Mouse (Mus musculus) ES-Bruce4 (cell line): ENCODE results near the gene Specc1. TPM values are rescaled to one million over a fixed set of nuclear protein-coding genes. Genes with fewer than 3 reads are reported as not detected.
A peak's percentile ranks its signal among the peaks of the same experiment; 100 is the strongest.

Source experiments
- H3K27ac ChIP-seq: 2 replicates; pipeline ENCODE4 v1.5.1; 2012; ENCODE audit warnings: low read length, inconsistent platforms; ENCODE audit not compliant: insufficient read depth
- H3K27me3 ChIP-seq: 2 replicates; pipeline ENCODE4 v1.6.1; 2012; ENCODE audit warnings: mild to moderate bottlenecking, low read length, inconsistent platforms; ENCODE audit not compliant: control insufficient read depth, poor library complexity, insufficient read depth, severe bottlenecking
- H3K36me3 ChIP-seq: 2 replicates; pipeline ENCODE4 v1.6.1; 2012; ENCODE audit warnings: inconsistent platforms, mild to moderate bottlenecking, low read length, moderate library complexity; ENCODE audit not compliant: control insufficient read depth, poor library complexity, insufficient read depth, severe bottlenecking
- H3K4me1 ChIP-seq: one replicate; pipeline ENCODE4 v1.8.1; 2011; ENCODE audit warnings: low read length; ENCODE audit not compliant: control insufficient read depth, insufficient read depth
- H3K4me3 ChIP-seq: 2 replicates; pipeline ENCODE4 v1.5.1; 2011; ENCODE audit warnings: low read depth, mild to moderate bottlenecking, low read length
- H3K9ac ChIP-seq: 2 replicates; pipeline ENCODE4 v1.6.1; 2012; ENCODE audit warnings: low read depth, mild to moderate bottlenecking, inconsistent platforms; ENCODE audit not compliant: poor library complexity, severe bottlenecking
- H3K9me3 ChIP-seq: replicated peaks from 2 replicates; pipeline ENCODE4 v1.6.1; 2012; ENCODE audit warnings: mild to moderate bottlenecking, low read length, inconsistent platforms; ENCODE audit not compliant: control insufficient read depth, poor library complexity, insufficient read depth, severe bottlenecking
- CTCF ChIP-seq: IDR thresholded peaks from one replicate; pipeline ENCODE4 v1.8.1; 2011; ENCODE audit warnings: low read depth, low read length
- EP300 ChIP-seq: IDR thresholded peaks from 2 replicates; pipeline ENCODE4 v1.6.1; 2011; ENCODE audit warnings: low read depth, low read length; ENCODE audit not compliant: insufficient read depth
- POLR2A ChIP-seq: IDR thresholded peaks from one replicate; pipeline ENCODE4 v1.8.1; 2011; ENCODE audit warnings: low read length; ENCODE audit not compliant: insufficient read depth
- polyA plus RNA-seq: library from polyadenylated mRNA; stranded (reverse); fragments of >200 nt; gene quantifications from 2 replicates; pipeline ENCODE4 v1.2.4, GENCODE M21; 2011; ENCODE audit warnings: low read depth; ENCODE audit not compliant: missing spikeins, insufficient read depth, insufficient read length

Specc1 gene
- polyA plus RNA-seq, 1 experiment, result 32.1 TPM

GRCm38 (mm10) chr11:62240631-62241261, 284.2 kb downstream of the Specc1 start:
- Histone ChIP-seq H3K9me3 (peaks cover 3% of the 10 kb centered on the region; the same call in 1 of the 2 replicates), H3K36me3 (no peaks in the 10 kb centered on the region), H3K9ac (no peak overlapping the region), H3K4me1 (no peaks in the 10 kb centered on the region), H3K27ac (no peak overlapping the region), H3K4me3 (no peak overlapping the region), H3K27me3 (no peaks in the 10 kb centered on the region)
- TF ChIP-seq CTCF, result no peak

GRCm38 (mm10) chr11:62243871-62244270, 287.3 kb downstream of the Specc1 start:
- Histone ChIP-seq H3K36me3 (no peaks in the 10 kb centered on the region), H3K4me1 (no peaks in the 10 kb centered on the region), H3K27ac (no peak overlapping the region), H3K9ac (no peak overlapping the region), H3K4me3 (no peak overlapping the region), H3K27me3 (no peaks in the 10 kb centered on the region), H3K9me3 (peaks cover 3% of the 10 kb centered on the region; the same call in 1 of the 2 replicates)
- no peak for TF ChIP-seq CTCF

GRCm38 (mm10) chr11:62244471-62244870, 287.9 kb downstream of the Specc1 start:
- Histone ChIP-seq H3K4me1 (no peaks in the 10 kb centered on the region), H3K27me3 (no peaks in the 10 kb centered on the region), H3K9ac (no peak overlapping the region), H3K4me3 (no peak overlapping the region), H3K27ac (no peak overlapping the region), H3K9me3 (peaks cover 3% of the 10 kb centered on the region; the same call in 1 of the 2 replicates), H3K36me3 (no peaks in the 10 kb centered on the region)
- no peak for TF ChIP-seq EP300
- no peak for TF ChIP-seq CTCF
- no peak for TF ChIP-seq POLR2A

GRCm38 (mm10) chr11:62247759-62248400, 291.3 kb downstream of the Specc1 start:
- H3K9ac ChIP-seq, result peak overlapping the region; percentile 62
- peaks cover 4% of the 10 kb centered on the region for H3K27me3 ChIP-seq
- peaks cover 3% of the 10 kb centered on the region; the same call in 1 of the 2 replicates for H3K9me3 ChIP-seq
- no peaks in the 10 kb centered on the region for H3K36me3 ChIP-seq
- TF ChIP-seq POLR2A, result no peak
- TF ChIP-seq CTCF, result no peak
- TF ChIP-seq EP300, result no peak
- H3K4me3 ChIP-seq, result peak overlapping the region; percentile 62
- H3K27ac ChIP-seq, result no peak overlapping the region
- H3K4me1 ChIP-seq, result no peaks in the 10 kb centered on the region

- Histone ChIP-seq H3K27ac (no peak within 1 kb of the TSS), H3K27me3 (peaks cover 4% of the 10 kb centered on the region), H3K4me3 (peak within 1 kb of the TSS; percentile 70), H3K4me1 (no peaks in the 10 kb centered on the region), H3K9ac (peak within 1 kb of the TSS; percentile 62), H3K9me3 (peaks cover 3% of the 10 kb centered on the region; the same call in 1 of the 2 replicates), H3K36me3 (no peaks in the 10 kb centered on the region)
- TF ChIP-seq POLR2A (no peak), EP300 (no peak), CTCF (no peak)
Observed at GRCm38 (mm10) chr11:62248401-62249244, 292.1 kb downstream of the Specc1 start, which contains the start of gene Adora2b. Gene Adora2b (plus strand): TSS chr11:62248984.
